Mouse (Mus musculus): ENCODE results near the gene Atat1. TPM values are rescaled to one million over a fixed set of nuclear protein-coding genes. Genes with fewer than 3 reads are reported as not detected.

Gene Atat1
- polyA plus RNA-seq, 1 experiment from 2014 or later, result 313 TPM

GRCm38 (mm10) chr17:35914975-35915374 is 5.1 kb upstream of the Atat1 start:
- Histone ChIP-seq H3K9me3 (replicated peaks; ENCODE audit: control insufficient read depth, low read length) (no peaks in the 10 kb centered on the region), H3K4me3 (ENCODE audit: low read depth, low read length) (peak overlapping the region; percentile 64; the same call in 1 of the 2 replicates), H3K4me2 (ENCODE audit: low read length) (peak overlapping the region; percentile 87), H3K27ac (ENCODE audit: low read depth, low read length) (no peak overlapping the region), H3K9ac (ENCODE audit: low read length) (no peak overlapping the region), H3K36me3 (ENCODE audit: control insufficient read depth, insufficient read depth, low read length) (peaks cover 17% of the 10 kb centered on the region; the same call in 1 of the 2 replicates), H3K4me1 (ENCODE audit: control insufficient read depth, insufficient read depth, low read length) (peaks cover 13% of the 10 kb centered on the region), H3K27me3 (replicated peaks; ENCODE audit: control insufficient read depth, insufficient read depth, low read length) (no peaks in the 10 kb centered on the region)
- no peak for DNase-seq (ENCODE audit: low spot score)
- 89% methylated on average over 6 of the region's 6 CpGs for WGBS
- ATAC-seq, result no peak

- peak overlapping the region; percentile 78 for H3K4me3 ChIP-seq (ENCODE audit: low read depth, low read length)
- peaks cover 11% of the 10 kb centered on the region for H3K4me1 ChIP-seq (ENCODE audit: control insufficient read depth, insufficient read depth, low read length)
- no peaks in the 10 kb centered on the region for H3K9me3 ChIP-seq (replicated peaks; ENCODE audit: control insufficient read depth, low read length)
- peaks cover 52% of the 10 kb centered on the region for H3K36me3 ChIP-seq (ENCODE audit: control insufficient read depth, insufficient read depth, low read length)
- H3K27ac ChIP-seq (ENCODE audit: low read depth, low read length), result peak overlapping the region; percentile 77
- ATAC-seq (peak; percentile 26), DNase-seq (ENCODE audit: low spot score) (no peak)
- no peaks in the 10 kb centered on the region for H3K27me3 ChIP-seq (replicated peaks; ENCODE audit: control insufficient read depth, insufficient read depth, low read length)
- peak overlapping the region; percentile 91 for H3K4me2 ChIP-seq (ENCODE audit: low read length)
- peak overlapping the region; percentile 84 for H3K9ac ChIP-seq (ENCODE audit: low read length)
- 32% methylated on average over 20 of the region's 20 CpGs for WGBS
These were observed 523 bp downstream of the Atat1 start for GRCm38 (mm10) chr17:35909186-35909918.

- H3K4me3 ChIP-seq (ENCODE audit: low read depth, low read length), result no peak overlapping the region
- peaks cover 64% of the 10 kb centered on the region for H3K36me3 ChIP-seq (ENCODE audit: control insufficient read depth, insufficient read depth, low read length)
- ATAC-seq (no peak), DNase-seq (ENCODE audit: low spot score) (no peak)
- 87% methylated on average over 2 of the region's 2 CpGs for WGBS
- H3K9me3 ChIP-seq (replicated peaks; ENCODE audit: control insufficient read depth, low read length), result no peaks in the 10 kb centered on the region
- H3K9ac ChIP-seq (ENCODE audit: low read length), result no peak overlapping the region
- no peaks in the 10 kb centered on the region for H3K27me3 ChIP-seq (replicated peaks; ENCODE audit: control insufficient read depth, insufficient read depth, low read length)
- H3K4me2 ChIP-seq (ENCODE audit: low read length), result no peak overlapping the region
- no peak overlapping the region for H3K27ac ChIP-seq (ENCODE audit: low read depth, low read length)
- H3K4me1 ChIP-seq (ENCODE audit: control insufficient read depth, insufficient read depth, low read length), result peaks cover 11% of the 10 kb centered on the region
These were observed 2.3 kb downstream of the Atat1 start for GRCm38 (mm10) chr17:35907609-35908008.

- peaks cover 11% of the 10 kb centered on the region for H3K4me1 ChIP-seq (ENCODE audit: control insufficient read depth, insufficient read depth, low read length)
- H3K27ac ChIP-seq (ENCODE audit: low read depth, low read length), result no peak overlapping the region
- no peak for DNase-seq (ENCODE audit: low spot score)
- no peaks in the 10 kb centered on the region for H3K9me3 ChIP-seq (replicated peaks; ENCODE audit: control insufficient read depth, low read length)
- peaks cover 77% of the 10 kb centered on the region for H3K36me3 ChIP-seq (ENCODE audit: control insufficient read depth, insufficient read depth, low read length)
- 91% methylated on average over 1 of the region's 1 CpGs for WGBS
- H3K4me3 ChIP-seq (ENCODE audit: low read depth, low read length), result no peak overlapping the region
- no peak for ATAC-seq
- no peak overlapping the region for H3K9ac ChIP-seq (ENCODE audit: low read length)
- no peaks in the 10 kb centered on the region for H3K27me3 ChIP-seq (replicated peaks; ENCODE audit: control insufficient read depth, insufficient read depth, low read length)
- H3K4me2 ChIP-seq (ENCODE audit: low read length), result no peak overlapping the region
These were observed 4.3 kb downstream of the Atat1 start for GRCm38 (mm10) chr17:35905587-35905986.

- no peaks in the 10 kb centered on the region for H3K27me3 ChIP-seq (replicated peaks; ENCODE audit: control insufficient read depth, insufficient read depth, low read length)
- no peaks in the 10 kb centered on the region for H3K9me3 ChIP-seq (replicated peaks; ENCODE audit: control insufficient read depth, low read length)
- no peak overlapping the region for H3K4me3 ChIP-seq (ENCODE audit: low read depth, low read length)
- ATAC-seq, result no peak
- H3K4me1 ChIP-seq (ENCODE audit: control insufficient read depth, insufficient read depth, low read length), result peaks cover 10% of the 10 kb centered on the region
- DNase-seq (ENCODE audit: low spot score), result no peak
- no peak overlapping the region for H3K27ac ChIP-seq (ENCODE audit: low read depth, low read length)
- WGBS, result 91% methylated on average over 4 of the region's 4 CpGs
- H3K4me2 ChIP-seq (ENCODE audit: low read length), result no peak overlapping the region
- H3K36me3 ChIP-seq (ENCODE audit: control insufficient read depth, insufficient read depth, low read length), result peaks cover 93% of the 10 kb centered on the region
- H3K9ac ChIP-seq (ENCODE audit: low read length), result no peak overlapping the region
These were observed 5.9 kb downstream of the Atat1 start for GRCm38 (mm10) chr17:35903992-35904355.

- Histone ChIP-seq H3K9ac (ENCODE audit: low read length) (no peak overlapping the region), H3K27me3 (replicated peaks; ENCODE audit: control insufficient read depth, insufficient read depth, low read length) (no peaks in the 10 kb centered on the region), H3K4me1 (ENCODE audit: control insufficient read depth, insufficient read depth, low read length) (peaks cover 5% of the 10 kb centered on the region), H3K27ac (ENCODE audit: low read depth, low read length) (no peak overlapping the region), H3K4me2 (ENCODE audit: low read length) (no peak overlapping the region), H3K4me3 (ENCODE audit: low read depth, low read length) (no peak overlapping the region), H3K9me3 (replicated peaks; ENCODE audit: control insufficient read depth, low read length) (no peaks in the 10 kb centered on the region), H3K36me3 (ENCODE audit: control insufficient read depth, insufficient read depth, low read length) (peaks cover 92% of the 10 kb centered on the region)
- ATAC-seq (no peak), DNase-seq (ENCODE audit: low spot score) (no peak)
- 92% methylated on average over 9 of the region's 9 CpGs for WGBS
These were observed 6.4 kb downstream of the Atat1 start for GRCm38 (mm10) chr17:35903343-35903991.

GRCm38 (mm10) chr17:35900636-35901035 is 9.2 kb downstream of the Atat1 start:
- Histone ChIP-seq H3K9ac (ENCODE audit: low read length) (no peak overlapping the region), H3K4me2 (ENCODE audit: low read length) (no peak overlapping the region), H3K9me3 (replicated peaks; ENCODE audit: control insufficient read depth, low read length) (no peaks in the 10 kb centered on the region), H3K27me3 (replicated peaks; ENCODE audit: control insufficient read depth, insufficient read depth, low read length) (no peaks in the 10 kb centered on the region), H3K4me3 (ENCODE audit: low read depth, low read length) (no peak overlapping the region), H3K4me1 (ENCODE audit: control insufficient read depth, insufficient read depth, low read length) (peaks cover 6% of the 10 kb centered on the region), H3K36me3 (ENCODE audit: control insufficient read depth, insufficient read depth, low read length) (peaks cover 76% of the 10 kb centered on the region), H3K27ac (ENCODE audit: low read depth, low read length) (no peak overlapping the region)
- WGBS, result 94% methylated on average over 3 of the region's 3 CpGs
- ATAC-seq (no peak), DNase-seq (ENCODE audit: low spot score) (no peak)

GRCm38 (mm10) chr17:35897644-35898573 is 12.0 kb downstream of the Atat1 start:
- DNase-seq (ENCODE audit: low spot score), result peak; percentile 16
- WGBS, result 48% methylated on average over 23 of the region's 23 CpGs
- Histone ChIP-seq H3K4me3 (ENCODE audit: low read depth, low read length) (peak overlapping the region; percentile 77), H3K9ac (ENCODE audit: low read length) (peak overlapping the region; percentile 89), H3K27me3 (replicated peaks; ENCODE audit: control insufficient read depth, insufficient read depth, low read length) (no peaks in the 10 kb centered on the region), H3K27ac (ENCODE audit: low read depth, low read length) (peak overlapping the region; percentile 83; the same call in 1 of the 2 replicates), H3K4me1 (ENCODE audit: control insufficient read depth, insufficient read depth, low read length) (peaks cover 6% of the 10 kb centered on the region), H3K36me3 (ENCODE audit: control insufficient read depth, insufficient read depth, low read length) (peaks cover 70% of the 10 kb centered on the region), H3K4me2 (ENCODE audit: low read length) (peak overlapping the region; percentile 100), H3K9me3 (replicated peaks; ENCODE audit: control insufficient read depth, low read length) (no peaks in the 10 kb centered on the region)
- peak; percentile 35 for ATAC-seq

Measured in forebrain, embryonic 14.5 days (tissue).